Mouse (Mus musculus) CD4-positive, CD25-positive, alpha-beta regulatory T cell, adult 4 months (primary cell): ENCODE results near the gene Gm7030. TPM values are rescaled to one million over a fixed set of nuclear protein-coding genes. Genes with fewer than 3 reads are reported as not detected.
"Not testable (repeated sequence)": the region's sequence is repeated elsewhere in the genome, so short reads cannot be mapped to it uniquely, and the experiment has no call there.

Experiments used
- ATAC-seq: one replicate; pipeline ENCODE4 v1.8.0; 2017
- polyA plus RNA-seq, 2 experiments: library from polyadenylated mRNA; unstranded; fragments of 100-300 nt; shearing (Covaris generic); gene quantifications; one replicate each; pipeline ENCODE4 v1.2.1; 2017

The Gm7030 gene
- polyA plus RNA-seq, 2 experiments from 2014 or later: 0.62 TPM; not detected in 1

DNA sequence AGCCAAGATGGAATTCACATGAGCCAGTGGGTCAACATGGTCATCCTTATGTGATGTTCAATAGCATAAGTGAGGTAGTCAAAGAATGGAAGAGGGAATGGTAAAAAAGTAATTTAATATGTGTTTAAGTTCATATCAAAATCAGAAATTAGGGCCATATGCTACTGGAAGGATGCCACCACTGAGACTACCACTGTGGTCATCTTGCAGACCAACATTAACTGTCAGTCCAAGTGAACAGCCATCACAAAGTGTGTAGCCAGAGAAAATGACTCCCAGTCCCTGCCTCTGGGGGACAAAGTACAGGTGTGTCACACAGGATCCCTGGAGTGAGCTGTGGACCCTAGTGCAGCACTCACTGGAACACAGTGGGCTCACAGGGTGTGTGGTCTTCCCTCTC lies 47.3 kb downstream of the Gm7030 start:
- ATAC-seq: not testable (repeated sequence)

DNA sequence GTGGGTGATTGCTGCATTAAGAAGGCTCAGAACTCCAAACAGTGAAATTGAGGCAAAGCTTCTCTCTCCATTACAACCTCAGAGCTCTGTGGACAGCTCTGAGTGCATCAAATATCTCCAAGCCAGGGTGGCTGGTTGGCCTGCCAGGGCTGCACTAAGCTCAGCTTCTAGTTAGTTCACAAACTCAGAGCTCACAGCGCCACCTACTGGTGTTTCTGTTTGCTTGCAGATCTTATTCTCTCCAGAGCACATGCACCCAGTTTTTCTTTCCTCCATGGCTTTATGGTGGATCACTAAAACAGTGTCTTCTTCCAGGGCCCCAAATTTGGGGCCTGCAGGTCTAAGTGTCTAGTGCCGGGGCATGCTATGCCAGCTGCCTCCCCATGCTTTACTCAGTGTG lies 68.4 kb downstream of the Gm7030 start:
- ATAC-seq: peak; percentile 77

Other genes starting within 250 kb of the Gm7030 start
- 10 to 100 TPM; 13.4 to 39.3 TPM for gene Dhx16, start 249.6 kb downstream of the Gm7030 start, polyA plus RNA-seq
- gene 2310061I04Rik, start 232.0 kb downstream of the Gm7030 start, polyA plus RNA-seq: 10 to 100 TPM; 12.6 to 15.3 TPM
- 10 to 100 TPM; 10.3 to 16.9 TPM for gene Atat1, start 219.3 kb downstream of the Gm7030 start, polyA plus RNA-seq
- gene Mrps18b, start 213.0 kb downstream of the Gm7030 start, polyA plus RNA-seq: 10 to 100 TPM; 59.8 to 82.8 TPM
- 10 to 100 TPM; 44.9 to 53.5 TPM for gene Ppp1r10, start 213.0 kb downstream of the Gm7030 start, polyA plus RNA-seq
- gene Abcf1, start 159.7 kb downstream of the Gm7030 start, polyA plus RNA-seq: 100 to 1,000 TPM; 122 to 174 TPM
- 1 to 10 TPM; 8.1 to 9.2 TPM for gene Gnl1, start 149.6 kb downstream of the Gm7030 start, polyA plus RNA-seq
- 10 to 100 TPM; 16.5 to 17.6 TPM for gene Prr3, start 149.2 kb downstream of the Gm7030 start, polyA plus RNA-seq
- gene H2-T24, start 108.9 kb downstream of the Gm7030 start, polyA plus RNA-seq: 10 to 100 TPM; 31.2 to 45.1 TPM
- 1,000 to 10,000 TPM in 1 of 2 experiments, 100 to 1,000 TPM in 1; 829 to 1,151 TPM for gene H2-T23, start 96.6 kb downstream of the Gm7030 start, polyA plus RNA-seq
- 100 to 1,000 TPM; 407 to 526 TPM for gene H2-T22, start 86.7 kb downstream of the Gm7030 start, polyA plus RNA-seq
- under 1 TPM in 1 of 2 experiments, not detected in 1; 0.66 TPM for gene Gm6034, start 86.5 kb downstream of the Gm7030 start, polyA plus RNA-seq
- not detected for gene Gm11127, start 71.1 kb downstream of the Gm7030 start, polyA plus RNA-seq
- gene Gm19684, start 7.7 kb downstream of the Gm7030 start, polyA plus RNA-seq: 1 to 10 TPM; 1.4 to 1.9 TPM
- 1 to 10 TPM; 2.5 to 5.0 TPM for gene Gm8909, start 39.1 kb upstream of the Gm7030 start, polyA plus RNA-seq
- 1 to 10 TPM in 1 of 2 experiments, under 1 TPM in 1; 0.95 to 1.3 TPM for gene H2-T3, start 60.9 kb upstream of the Gm7030 start, polyA plus RNA-seq
- gene Rpp21, start 128.6 kb upstream of the Gm7030 start, polyA plus RNA-seq: 100 to 1,000 TPM; 191 to 211 TPM
- gene Trim39, start 142.8 kb upstream of the Gm7030 start, polyA plus RNA-seq: 10 to 100 TPM; 17.2 to 25.9 TPM
- gene H2-M10.2, start 157.1 kb upstream of the Gm7030 start, polyA plus RNA-seq: under 1 TPM in 1 of 2 experiments, not detected in 1; 0.39 TPM
- not detected for gene H2-M10.1, start 196.7 kb upstream of the Gm7030 start, polyA plus RNA-seq
- not detected for gene H2-M10.3, start 239.0 kb upstream of the Gm7030 start, polyA plus RNA-seq